Mouse (Mus musculus): Measurements from ENCODE around the gene Abhd14a. TPM values are rescaled to one million over a fixed set of nuclear protein-coding genes. Genes with fewer than 3 reads are reported as not detected.

The Abhd14a gene
- total RNA-seq, 2 experiments from 2014 or later, result 15.9 to 19.8 TPM

DNA sequence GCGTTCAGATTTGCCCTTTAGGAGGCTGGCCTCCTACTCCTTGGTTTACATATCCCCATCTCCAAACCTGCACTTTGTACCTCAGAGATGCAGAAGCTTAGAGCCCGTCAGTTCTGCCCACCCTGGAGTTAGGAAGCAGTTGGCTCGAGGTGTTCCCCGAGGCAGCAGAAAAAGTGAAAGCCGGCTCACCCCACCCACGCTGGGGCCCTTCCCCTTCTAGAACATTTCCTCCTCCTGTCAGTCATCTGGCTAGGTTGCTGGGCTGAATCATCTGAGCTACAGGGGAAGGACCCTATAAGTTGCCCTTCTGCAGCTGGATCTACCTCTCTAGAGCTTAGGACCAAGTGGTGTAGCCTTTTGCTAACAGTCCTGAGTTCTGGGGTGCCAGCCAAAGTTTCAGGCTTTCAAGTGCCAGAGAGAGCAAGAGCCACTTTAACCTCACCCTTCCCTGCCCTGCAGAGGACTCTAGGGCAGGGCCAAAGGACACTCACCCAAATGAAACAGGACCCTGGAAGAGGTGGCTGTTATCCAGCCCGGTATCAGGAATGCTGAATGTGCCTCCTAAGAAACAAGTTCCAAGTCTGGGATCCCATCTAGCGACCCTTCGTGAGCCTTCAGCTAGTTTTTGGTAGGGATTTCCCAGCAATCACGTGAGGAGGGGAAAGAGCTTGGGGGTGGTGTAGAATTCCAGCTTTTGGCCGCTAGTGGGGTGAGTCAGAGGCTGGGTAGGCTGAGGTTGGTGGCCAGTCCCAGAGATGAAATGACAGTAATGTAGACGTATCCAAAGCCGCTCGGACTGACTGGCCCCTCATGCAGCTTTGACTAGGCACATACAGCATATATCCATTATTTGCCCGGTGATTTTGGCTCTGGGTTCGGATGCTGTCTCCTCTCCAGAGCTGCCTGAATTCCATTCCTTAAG is 28.8 kb upstream of the Abhd14a start:
- DNase-seq, result peak; percentile 85
- no peak for TF ChIP-seq CTCF (IDR thresholded peaks at IDR 0.05)
- intact Hi-C loops (cut with DNase I), result loop anchor here (2.0 to 5.0 kb wide), 5 partner anchors 47 to 195 kb away; partner anchors contain the start of genes Dusp7, Poc1a and Rpl29
- peak overlapping the region; percentile 96 for H3K27ac ChIP-seq
- peak overlapping the region; percentile 76 for H3K4me3 ChIP-seq

DNA sequence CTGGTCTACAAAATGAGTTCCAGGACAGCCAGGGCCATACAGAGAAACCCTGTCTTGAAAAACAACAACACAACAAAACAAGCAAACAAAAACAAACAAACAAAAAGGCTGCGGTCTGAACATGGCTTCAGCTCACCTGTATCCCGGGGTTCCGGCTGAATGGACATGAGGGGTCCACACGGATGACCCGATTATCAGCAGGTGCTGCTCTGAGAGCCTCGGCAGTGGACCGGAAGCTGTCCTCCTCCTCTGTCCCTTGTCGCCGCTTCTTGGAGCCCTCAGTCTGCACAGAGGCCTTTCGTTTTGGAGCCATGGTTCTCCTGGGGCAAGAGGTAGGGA is 28.2 kb upstream of the Abhd14a start, which contains the start of gene Rrp9:
Rrp9 (plus strand) TSS at position 301 of the 339 bp plus-strand sequence.
- intact Hi-C loops (cut with DNase I), result loop anchor here (1.0 to 5.0 kb wide), 6 partner anchors 27 to 195 kb away; partner anchors contain the start of genes Dusp7, Poc1a and Rpl29
- Histone ChIP-seq H3K27ac (peak within 1 kb of the TSS; percentile 96), H3K4me3 (peak within 1 kb of the TSS; percentile 76)
- DNase-seq, result peak; percentile 44
- TF ChIP-seq CTCF (IDR thresholded peaks at IDR 0.05), result no peak

DNA sequence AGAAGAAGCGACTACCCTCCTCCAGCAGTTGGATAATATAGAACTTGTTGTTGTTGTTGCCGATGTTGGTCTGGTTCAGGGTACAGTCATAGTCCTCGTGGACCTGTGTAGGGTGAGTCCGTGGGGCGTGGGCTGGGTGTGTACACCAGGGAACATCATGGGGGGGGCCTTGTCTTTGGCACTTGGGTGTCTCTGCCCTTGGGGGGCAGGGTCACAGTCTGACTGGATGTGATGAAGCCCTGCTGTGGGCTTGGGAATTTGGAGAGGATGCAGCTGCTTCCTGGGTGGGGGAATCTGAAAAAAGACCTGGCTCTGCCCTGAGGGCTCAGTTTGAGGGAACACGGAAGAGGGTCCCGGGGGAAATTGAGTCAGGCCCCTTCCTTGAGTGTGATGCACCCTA is 27.6 kb upstream of the Abhd14a start:
- Histone ChIP-seq H3K4me3 (peak overlapping the region; percentile 76), H3K27ac (peak overlapping the region; percentile 96)
- intact Hi-C loops (cut with DNase I), result loop anchor here (1.0 to 5.0 kb wide), 3 partner anchors 27 to 168 kb away; partner anchors contain the start of gene Dusp7
- no peak for TF ChIP-seq CTCF (IDR thresholded peaks at IDR 0.05)
- peak; percentile 66 for DNase-seq

DNA sequence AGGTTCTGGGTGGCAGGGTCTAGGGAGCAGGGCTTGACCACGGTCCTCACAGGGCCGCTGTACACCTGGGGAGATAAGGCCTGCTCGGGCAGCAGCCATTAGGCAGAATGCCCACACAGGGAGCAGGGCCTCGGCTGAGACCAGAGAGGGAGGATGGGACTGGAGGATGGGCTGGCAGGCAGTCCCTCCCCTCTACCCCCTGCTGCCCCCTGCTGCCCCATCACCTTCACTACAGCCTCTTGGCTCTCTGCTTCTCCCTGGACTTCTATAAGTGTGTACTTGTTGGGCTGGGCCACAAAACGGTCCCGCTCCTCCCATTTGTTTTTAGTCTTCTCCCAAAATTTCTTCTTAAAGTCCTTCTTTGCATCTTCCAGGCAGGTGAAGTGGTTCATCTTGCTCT is 27.0 kb upstream of the Abhd14a start:
- H3K27ac ChIP-seq, result peak overlapping the region; percentile 96
- peak; percentile 79 for TF ChIP-seq CTCF (IDR thresholded peaks at IDR 0.05)
- peak overlapping the region; percentile 76 for H3K4me3 ChIP-seq
- intact Hi-C loops (cut with DNase I), result no loop called here
- peak; percentile 83 for DNase-seq

DNA sequence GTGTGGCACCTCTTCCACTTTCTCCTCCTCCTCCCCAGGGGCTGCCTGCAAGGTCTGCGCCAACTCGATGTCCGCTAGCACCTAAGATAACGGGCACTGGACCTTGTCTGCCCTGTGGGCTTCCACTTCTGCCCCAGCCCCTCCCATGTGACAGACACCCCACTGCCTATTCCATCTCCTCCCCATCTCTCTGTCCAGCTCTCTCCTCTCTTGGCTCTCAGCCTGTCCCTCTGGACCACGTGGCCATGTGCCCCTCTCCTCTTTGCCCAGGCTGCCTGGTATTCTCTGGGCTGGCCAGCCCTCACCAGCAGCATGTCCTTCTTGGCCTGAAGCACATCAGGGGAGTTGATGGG is 26.3 kb upstream of the Abhd14a start:
- intact Hi-C loops (cut with DNase I), result no loop called here
- no peak for DNase-seq
- H3K4me3 ChIP-seq, result peak overlapping the region; percentile 76
- no peak for TF ChIP-seq CTCF (IDR thresholded peaks at IDR 0.05)
- H3K27ac ChIP-seq, result peak overlapping the region; percentile 96

DNA sequence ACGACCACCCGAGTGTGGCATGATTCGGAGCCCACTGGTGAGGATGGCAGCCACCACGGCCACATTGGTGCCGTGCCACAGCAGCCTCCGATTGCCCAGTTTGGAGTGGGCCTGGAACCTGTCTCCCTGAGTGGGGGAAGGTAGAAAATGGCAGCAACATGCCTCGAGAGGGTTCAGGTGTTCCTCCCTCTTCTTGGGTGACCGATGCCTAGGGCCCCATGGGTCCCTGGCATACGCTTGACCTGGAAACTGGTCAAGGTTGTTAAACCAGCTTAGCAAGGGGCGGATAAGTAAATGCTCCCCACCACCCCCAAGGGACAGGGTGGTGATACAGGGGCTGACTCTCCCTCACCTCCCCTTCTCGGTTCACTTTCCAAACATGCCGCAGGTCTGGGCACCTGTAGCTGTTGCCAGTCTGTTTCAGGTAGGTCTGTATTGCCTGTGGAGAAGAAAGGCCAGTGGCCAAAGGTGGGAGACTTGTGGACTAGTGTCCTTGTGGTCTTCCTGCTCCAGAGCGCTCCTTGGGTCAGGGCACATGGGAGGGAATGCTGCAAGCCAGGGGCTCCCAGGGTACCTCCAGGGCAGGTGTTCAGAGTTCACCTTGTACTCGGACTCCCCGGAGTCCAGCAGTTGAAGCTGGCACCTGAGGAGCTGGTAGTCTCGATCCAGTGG is 25.7 kb upstream of the Abhd14a start:
- TF ChIP-seq CTCF (IDR thresholded peaks at IDR 0.05), result no peak
- peak; percentile 43 for DNase-seq
- Histone ChIP-seq H3K4me3 (peak overlapping the region; percentile 76; the same call in 1 of the 2 replicates), H3K27ac (peak overlapping the region; percentile 96)
- intact Hi-C loops (cut with DNase I), result no loop called here

DNA sequence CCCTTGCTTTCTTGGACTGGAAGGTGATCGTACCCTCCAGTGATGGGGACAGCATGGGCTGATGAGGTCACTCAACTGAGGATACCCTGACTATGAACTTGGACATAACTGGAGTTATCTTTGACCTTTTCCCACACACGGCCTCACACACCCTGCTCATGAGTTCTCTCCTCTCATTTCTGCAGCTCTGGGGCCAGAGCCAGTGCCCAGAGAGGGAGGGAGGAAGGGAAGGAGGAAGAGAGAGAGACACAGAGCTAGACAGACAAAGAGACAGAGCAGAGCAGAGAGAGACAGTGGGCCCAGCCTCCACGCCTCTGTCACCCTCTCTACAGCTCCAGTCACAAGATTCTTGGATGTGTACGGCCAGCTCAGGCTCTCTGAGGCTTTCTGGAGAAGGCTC is 24.8 kb upstream of the Abhd14a start:
- H3K27ac ChIP-seq, result peak overlapping the region; percentile 96
- DNase-seq, result peak; percentile 60

DNA sequence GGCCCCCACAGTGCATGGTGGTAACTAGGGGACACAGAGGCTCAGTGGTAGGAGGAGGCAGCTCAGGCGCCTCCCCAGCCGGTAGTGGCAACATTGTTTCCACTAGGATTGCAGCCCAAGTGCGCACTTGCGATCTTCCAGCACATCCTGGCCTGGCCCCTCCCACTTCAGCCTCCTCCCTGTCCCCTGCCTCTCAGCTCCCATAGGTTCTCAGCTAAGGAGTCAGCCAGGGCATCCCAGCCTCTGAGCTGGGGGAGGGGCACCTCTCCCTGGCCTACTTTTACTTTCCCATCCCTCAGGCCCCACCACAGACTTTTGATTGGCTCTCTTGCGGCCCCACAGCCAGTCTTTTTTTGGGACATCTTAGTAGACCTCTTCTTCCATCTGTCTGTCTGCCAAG is 24.4 kb upstream of the Abhd14a start:
- peak overlapping the region; percentile 51 for H3K4me3 ChIP-seq
- intact Hi-C loops (cut with DNase I), result no loop called here

More for the DNA sequence above, 24.8 kb upstream of the Abhd14a start:
- H3K4me3 ChIP-seq, result peak overlapping the region; percentile 51
- intact Hi-C loops (cut with DNase I), result no loop called here
- no peak for TF ChIP-seq CTCF (IDR thresholded peaks at IDR 0.05)

DNA sequence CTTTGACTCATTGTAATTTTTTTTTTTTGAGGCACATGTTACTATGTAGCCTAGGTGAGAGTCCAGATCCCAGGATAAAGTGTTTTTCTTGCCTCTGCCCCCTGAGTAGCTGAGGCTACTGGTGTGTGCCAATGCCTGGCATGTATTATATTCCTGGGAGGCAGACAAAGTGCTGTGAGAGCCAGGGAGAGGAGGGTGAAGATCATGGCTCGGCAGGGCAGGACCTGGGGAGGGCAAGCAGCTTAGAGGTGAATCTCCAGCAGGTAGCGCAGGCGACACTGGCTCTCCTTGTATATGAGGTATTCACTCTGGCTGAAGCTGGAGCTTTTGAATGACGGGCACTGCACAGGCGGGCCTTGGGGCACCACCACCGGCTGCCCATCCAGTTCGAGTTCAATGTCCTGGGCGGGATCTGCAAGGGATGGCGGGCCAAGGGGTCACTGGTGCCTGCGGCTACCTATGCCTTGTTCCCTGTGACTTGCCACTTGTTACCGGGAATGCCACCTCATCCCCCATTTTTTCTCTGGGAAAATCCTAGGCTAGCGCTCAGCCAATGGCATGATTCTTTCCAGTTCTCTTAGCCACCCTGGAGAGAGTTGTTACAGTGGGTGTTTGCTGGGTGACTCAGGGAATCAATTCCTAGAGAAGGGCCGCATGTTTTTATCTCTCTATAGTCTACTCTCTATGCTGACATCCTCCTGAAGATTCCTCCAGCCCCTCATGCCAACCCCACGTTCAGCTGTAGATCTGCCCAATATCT is 23.7 kb upstream of the Abhd14a start:
- TF ChIP-seq CTCF (IDR thresholded peaks at IDR 0.05), result no peak
- intact Hi-C loops (cut with DNase I), result no loop called here
- Histone ChIP-seq H3K27ac (peak overlapping the region; percentile 96), H3K4me3 (peak overlapping the region; percentile 51)
- peak; percentile 27 for DNase-seq

More for the DNA sequence above, 24.4 kb upstream of the Abhd14a start:
- H3K27ac ChIP-seq, result peak overlapping the region; percentile 96
- TF ChIP-seq CTCF (IDR thresholded peaks at IDR 0.05), result peak; percentile 6; the same call in 1 of the 2 replicates
- DNase-seq, result peak; percentile 83

DNA sequence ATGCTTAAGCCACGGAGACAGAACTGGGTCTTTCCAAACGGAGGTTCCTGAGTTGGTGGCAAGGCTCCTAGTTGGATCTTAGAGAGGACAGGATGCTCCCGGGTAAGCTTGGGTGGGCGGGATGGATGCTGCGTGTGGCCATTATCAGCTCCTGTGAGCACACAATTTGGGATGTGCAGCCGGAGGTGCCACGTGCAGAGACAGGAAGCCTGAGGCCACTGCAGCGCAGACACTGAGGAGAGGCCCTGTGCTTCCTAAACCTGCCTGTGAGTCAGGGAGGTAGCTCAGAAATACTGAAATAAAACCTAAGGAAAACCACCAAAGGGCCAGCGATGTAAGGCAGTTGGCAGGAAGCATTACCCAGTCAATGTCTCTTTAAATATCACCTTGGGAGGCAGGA is 22.3 kb upstream of the Abhd14a start:
- Histone ChIP-seq H3K27ac (peak overlapping the region; percentile 4; the same call in 1 of the 2 replicates), H3K4me3 (no peak overlapping the region)
- intact Hi-C loops (cut with DNase I), result no loop called here
- peak; percentile 20 for DNase-seq
- TF ChIP-seq CTCF (IDR thresholded peaks at IDR 0.05), result no peak

DNA sequence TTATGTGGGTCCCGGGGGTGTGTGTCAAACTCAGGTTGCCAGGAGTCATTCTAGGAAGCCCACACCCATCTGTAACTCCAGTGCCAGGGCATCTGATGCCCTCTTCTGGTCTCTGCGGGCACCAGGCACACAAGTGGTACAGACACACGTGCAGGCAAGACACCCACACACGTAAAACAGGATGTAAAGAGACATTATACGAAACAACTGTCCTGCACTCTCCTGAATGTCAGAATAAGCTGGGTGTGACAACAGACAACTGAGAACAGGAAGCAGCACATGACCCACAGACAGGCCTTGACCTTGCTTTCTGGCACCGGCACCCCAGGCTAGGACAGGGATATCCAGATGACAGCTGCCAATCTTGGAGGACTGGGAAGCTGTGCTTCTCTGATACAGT is 21.8 kb upstream of the Abhd14a start:
- TF ChIP-seq CTCF (IDR thresholded peaks at IDR 0.05), result peak; percentile 19; the same call in 1 of the 2 replicates
- peak overlapping the region; percentile 24; the same call in 1 of the 2 replicates for H3K27ac ChIP-seq
- intact Hi-C loops (cut with DNase I), result no loop called here
- no peak overlapping the region for H3K4me3 ChIP-seq
- peak; percentile 42 for DNase-seq

DNA sequence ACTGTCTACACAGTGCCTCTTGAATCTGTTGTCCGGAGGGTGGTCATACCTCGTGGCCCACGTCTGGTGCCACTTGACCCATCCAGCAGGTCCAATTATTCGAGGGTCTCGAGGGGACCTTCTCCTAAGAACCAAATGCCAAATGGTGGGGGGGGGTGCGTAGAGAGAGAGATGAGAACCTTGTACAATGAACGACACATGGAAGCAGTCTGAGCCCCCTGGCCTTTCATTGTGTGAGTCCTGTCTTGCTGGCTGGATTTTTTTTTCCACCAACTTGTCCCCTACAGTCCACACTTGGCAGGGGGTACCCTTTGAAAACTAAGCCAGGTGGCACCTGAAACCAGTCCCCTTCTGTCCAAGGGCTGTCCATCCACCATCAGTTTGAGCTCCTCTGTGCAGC is 20.3 kb upstream of the Abhd14a start:
- intact Hi-C loops (cut with DNase I), result no loop called here
- Histone ChIP-seq H3K4me3 (no peak overlapping the region), H3K27ac (no peak overlapping the region)
- DNase-seq, result no peak
- no peak for TF ChIP-seq CTCF (IDR thresholded peaks at IDR 0.05)
